Mouse (Mus musculus): Measurements from ENCODE around the gene Apol8.

GRCm38 (mm10) chr15:77770942-77771341 lies 14.1 kb upstream of the Apol8 start:
- TF ChIP-seq POLR2A (IDR thresholded peaks at IDR 0.05; ENCODE audit: low read depth, low read length) (no peak), CTCF (IDR thresholded peaks at IDR 0.05; ENCODE audit: borderline replicate concordance, insufficient read depth, low read length) (no peak)

Data from embryonic fibroblast, embryonic 13.5 days (primary cell).